Mouse (Mus musculus): ENCODE measurements around the gene Lrfn3. TPM values are rescaled to one million over a fixed set of nuclear protein-coding genes. Genes with fewer than 3 reads are reported as not detected.

The Lrfn3 gene
- polyA plus RNA-seq, 1 experiment from 2014 or later, result 15.8 TPM

DNA sequence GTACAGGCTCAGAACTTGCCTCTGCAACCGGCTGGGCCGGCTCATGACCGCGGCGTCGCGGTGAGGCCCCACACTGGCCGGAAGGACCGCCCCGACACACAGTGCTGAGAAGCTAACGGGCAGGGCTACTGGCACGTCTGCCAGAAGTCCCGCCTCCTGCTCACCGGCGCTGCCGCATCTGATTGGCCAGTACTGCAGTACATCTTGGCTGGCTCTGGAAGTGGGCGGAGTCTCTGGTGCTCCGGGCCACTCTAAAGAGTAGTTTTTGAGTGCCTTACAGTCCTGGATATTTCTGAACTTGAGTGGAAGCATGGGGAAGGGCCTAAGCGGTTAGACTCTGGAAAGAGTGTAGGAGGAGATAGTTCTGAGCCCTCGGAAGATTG, 40.3 kb downstream of the Lrfn3 start:
- under 1% methylated on average over 20 of the region's 20 CpGs for WGBS
- H3K4me1 ChIP-seq (ENCODE audit: control insufficient read depth, insufficient read depth, low read depth, low read length), result peaks cover 10% of the 10 kb centered on the region
- ATAC-seq, result peak; percentile 99
- H3K9ac ChIP-seq (ENCODE audit: low read depth, low read length), result peak overlapping the region; percentile 90
- H3K4me3 ChIP-seq (ENCODE audit: low read length), result peak overlapping the region; percentile 81
- H3K9me3 ChIP-seq (ENCODE audit: control insufficient read depth, low read length), result no peaks in the 10 kb centered on the region
- H3K36me3 ChIP-seq (ENCODE audit: control insufficient read depth, insufficient read depth, low read length), result no peaks in the 10 kb centered on the region
- peak overlapping the region; percentile 80 for H3K4me2 ChIP-seq (ENCODE audit: low read length)
- H3K27me3 ChIP-seq (replicated peaks; ENCODE audit: control insufficient read depth, insufficient read depth, low read length), result no peaks in the 10 kb centered on the region
- peak overlapping the region; percentile 78 for H3K27ac ChIP-seq (ENCODE audit: low read depth, low read length)

DNA sequence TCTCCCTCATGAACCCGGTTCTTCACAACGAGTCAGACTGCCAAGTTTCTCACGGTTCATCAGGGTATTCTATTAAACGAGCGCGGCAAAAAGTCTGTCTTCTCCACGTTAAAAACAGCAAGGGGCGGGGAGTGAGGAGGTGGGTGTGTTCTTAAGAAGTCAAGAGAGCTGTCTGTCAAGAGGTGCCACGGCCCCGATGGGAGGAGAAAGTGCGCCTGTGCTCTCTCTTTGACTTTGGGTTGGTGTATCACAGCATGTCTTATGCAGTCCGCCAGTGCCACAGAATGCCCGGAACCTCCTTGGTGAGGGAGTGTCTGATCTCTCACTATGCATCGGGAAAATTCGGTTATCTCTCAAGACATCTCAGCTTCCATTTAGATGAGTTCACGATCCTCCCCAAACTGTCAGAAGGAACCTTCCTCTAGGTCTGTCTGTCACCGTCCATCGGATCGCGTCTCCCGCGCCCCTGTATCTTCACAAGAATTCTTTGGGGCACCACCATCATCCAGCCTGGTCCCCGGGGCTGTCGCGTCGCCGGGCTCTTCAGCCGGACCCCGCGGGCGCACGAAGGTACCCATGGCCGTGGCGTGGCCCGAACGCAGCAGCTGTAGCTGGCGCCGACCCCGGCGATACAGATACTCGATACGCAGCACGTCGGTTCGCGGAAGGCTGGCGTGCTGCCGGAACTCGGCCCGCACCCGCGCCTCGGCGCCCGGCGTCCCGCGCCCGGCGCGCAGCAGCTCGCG, 40.9 kb downstream of the Lrfn3 start, which contains the start of gene E130208F15Rik:
Gene E130208F15Rik, plus strand, starts transcription at position 202 of the 746 bp plus-strand sequence.
- H3K27ac ChIP-seq (ENCODE audit: low read depth, low read length), result peak within 1 kb of the TSS; percentile 78
- ATAC-seq, result peak; percentile 74
- no peaks in the 10 kb centered on the region for H3K27me3 ChIP-seq (replicated peaks; ENCODE audit: control insufficient read depth, insufficient read depth, low read length)

GRCm38 (mm10) chr7:30320946-30321345, 41.6 kb downstream of the Lrfn3 start:
- WGBS, result 88% methylated on average over 2 of the region's 2 CpGs
- no peaks in the 10 kb centered on the region for H3K9me3 ChIP-seq (ENCODE audit: control insufficient read depth, low read length)
- H3K4me1 ChIP-seq (ENCODE audit: control insufficient read depth, insufficient read depth, low read depth, low read length), result peaks cover 10% of the 10 kb centered on the region
- H3K4me2 ChIP-seq (ENCODE audit: low read length), result peak overlapping the region; percentile 80
- H3K4me3 ChIP-seq (ENCODE audit: low read length), result no peak overlapping the region; the same call in 1 of the 2 replicates
- ATAC-seq, result no peak
- H3K36me3 ChIP-seq (ENCODE audit: control insufficient read depth, insufficient read depth, low read length), result no peaks in the 10 kb centered on the region
- H3K27ac ChIP-seq (ENCODE audit: low read depth, low read length), result no peak overlapping the region
- H3K9ac ChIP-seq (ENCODE audit: low read depth, low read length), result no peak overlapping the region
- H3K27me3 ChIP-seq (replicated peaks; ENCODE audit: control insufficient read depth, insufficient read depth, low read length), result no peaks in the 10 kb centered on the region

More for the DNA sequence above, 40.9 kb downstream of the Lrfn3 start, which contains the start of gene E130208F15Rik:
- H3K4me2 ChIP-seq (ENCODE audit: low read length), result peak within 1 kb of the TSS; percentile 80
- H3K36me3 ChIP-seq (ENCODE audit: control insufficient read depth, insufficient read depth, low read length), result no peaks in the 10 kb centered on the region
- peaks cover 10% of the 10 kb centered on the region for H3K4me1 ChIP-seq (ENCODE audit: control insufficient read depth, insufficient read depth, low read depth, low read length)
- no peaks in the 10 kb centered on the region for H3K9me3 ChIP-seq (ENCODE audit: control insufficient read depth, low read length)
- 0% methylated on average over 54 of the region's 63 CpGs for WGBS
- H3K4me3 ChIP-seq (ENCODE audit: low read length), result peak within 1 kb of the TSS; percentile 81
- H3K9ac ChIP-seq (ENCODE audit: low read depth, low read length), result peak within 1 kb of the TSS; percentile 90

- Histone ChIP-seq H3K9ac (ENCODE audit: low read depth, low read length) (no peak overlapping the region), H3K4me3 (ENCODE audit: low read length) (no peak overlapping the region), H3K27ac (ENCODE audit: low read depth, low read length) (no peak overlapping the region), H3K36me3 (ENCODE audit: control insufficient read depth, insufficient read depth, low read length) (no peaks in the 10 kb centered on the region), H3K27me3 (replicated peaks; ENCODE audit: control insufficient read depth, insufficient read depth, low read length) (no peaks in the 10 kb centered on the region), H3K9me3 (ENCODE audit: control insufficient read depth, low read length) (no peaks in the 10 kb centered on the region), H3K4me1 (ENCODE audit: control insufficient read depth, insufficient read depth, low read depth, low read length) (peaks cover 10% of the 10 kb centered on the region), H3K4me2 (ENCODE audit: low read length) (no peak overlapping the region)
- 85% methylated on average over 3 of the region's 3 CpGs for WGBS
- ATAC-seq, result no peak
Measured at GRCm38 (mm10) chr7:30318142-30318541, 44.4 kb downstream of the Lrfn3 start.

- ATAC-seq, result no peak
- Histone ChIP-seq H3K9ac (ENCODE audit: low read depth, low read length) (no peak overlapping the region), H3K27me3 (replicated peaks; ENCODE audit: control insufficient read depth, insufficient read depth, low read length) (no peaks in the 10 kb centered on the region), H3K36me3 (ENCODE audit: control insufficient read depth, insufficient read depth, low read length) (no peaks in the 10 kb centered on the region), H3K27ac (ENCODE audit: low read depth, low read length) (no peak overlapping the region), H3K4me3 (ENCODE audit: low read length) (no peak overlapping the region), H3K9me3 (ENCODE audit: control insufficient read depth, low read length) (no peaks in the 10 kb centered on the region), H3K4me2 (ENCODE audit: low read length) (no peak overlapping the region), H3K4me1 (ENCODE audit: control insufficient read depth, insufficient read depth, low read depth, low read length) (no peaks in the 10 kb centered on the region)
- 84% methylated on average over 13 of the region's 13 CpGs for WGBS
Measured at GRCm38 (mm10) chr7:30315559-30316529, 46.7 kb downstream of the Lrfn3 start.

DNA sequence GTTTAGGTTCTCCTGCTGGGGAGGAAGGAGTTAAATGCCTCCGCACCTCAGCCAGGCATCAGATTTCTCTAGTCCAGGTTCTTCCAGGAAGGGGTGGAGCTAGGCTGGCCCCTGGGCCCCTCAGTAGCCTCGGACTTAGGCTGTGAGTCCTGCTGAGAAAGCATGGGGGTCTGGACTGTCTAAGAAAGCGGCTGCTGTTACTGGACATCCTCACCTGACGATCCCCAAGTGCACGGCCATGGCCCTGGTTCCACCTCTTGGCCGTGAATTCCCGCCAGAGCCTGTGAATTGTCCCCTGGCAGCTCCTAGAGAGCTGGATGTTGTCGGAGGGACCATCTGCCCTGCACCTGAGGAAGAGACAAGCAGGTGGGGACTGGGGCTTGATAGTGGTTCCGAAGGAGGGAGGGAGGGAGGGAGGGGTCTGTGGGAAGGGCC, 47.8 kb downstream of the Lrfn3 start, which contains the start of gene Syne4:
Gene Syne4, plus strand, starts transcription at position 87 of the 435 bp plus-strand sequence.
- no peaks in the 10 kb centered on the region for H3K27me3 ChIP-seq (replicated peaks; ENCODE audit: control insufficient read depth, insufficient read depth, low read length)
- H3K27ac ChIP-seq (ENCODE audit: low read depth, low read length), result no peak within 1 kb of the TSS
- peaks cover 4% of the 10 kb centered on the region for H3K4me1 ChIP-seq (ENCODE audit: control insufficient read depth, insufficient read depth, low read depth, low read length)
- H3K36me3 ChIP-seq (ENCODE audit: control insufficient read depth, insufficient read depth, low read length), result no peaks in the 10 kb centered on the region
- no peak for ATAC-seq
- no peak within 1 kb of the TSS for H3K4me3 ChIP-seq (ENCODE audit: low read length)
- H3K4me2 ChIP-seq (ENCODE audit: low read length), result no peak within 1 kb of the TSS
- WGBS, result 5% methylated on average over 9 of the region's 9 CpGs
- H3K9me3 ChIP-seq (ENCODE audit: control insufficient read depth, low read length), result no peaks in the 10 kb centered on the region
- H3K9ac ChIP-seq (ENCODE audit: low read depth, low read length), result peak within 1 kb of the TSS; percentile 19; the same call in 1 of the 2 replicates

GRCm38 (mm10) chr7:30313666-30314320, 48.8 kb downstream of the Lrfn3 start:
- WGBS, result 53% methylated on average over 27 of the region's 27 CpGs
- Histone ChIP-seq H3K4me3 (ENCODE audit: low read length) (no peak overlapping the region), H3K36me3 (ENCODE audit: control insufficient read depth, insufficient read depth, low read length) (no peaks in the 10 kb centered on the region), H3K9me3 (ENCODE audit: control insufficient read depth, low read length) (no peaks in the 10 kb centered on the region), H3K4me1 (ENCODE audit: control insufficient read depth, insufficient read depth, low read depth, low read length) (peaks cover 13% of the 10 kb centered on the region), H3K9ac (ENCODE audit: low read depth, low read length) (no peak overlapping the region), H3K27ac (ENCODE audit: low read depth, low read length) (no peak overlapping the region), H3K27me3 (replicated peaks; ENCODE audit: control insufficient read depth, insufficient read depth, low read length) (no peaks in the 10 kb centered on the region), H3K4me2 (ENCODE audit: low read length) (no peak overlapping the region)
- ATAC-seq, result no peak

DNA sequence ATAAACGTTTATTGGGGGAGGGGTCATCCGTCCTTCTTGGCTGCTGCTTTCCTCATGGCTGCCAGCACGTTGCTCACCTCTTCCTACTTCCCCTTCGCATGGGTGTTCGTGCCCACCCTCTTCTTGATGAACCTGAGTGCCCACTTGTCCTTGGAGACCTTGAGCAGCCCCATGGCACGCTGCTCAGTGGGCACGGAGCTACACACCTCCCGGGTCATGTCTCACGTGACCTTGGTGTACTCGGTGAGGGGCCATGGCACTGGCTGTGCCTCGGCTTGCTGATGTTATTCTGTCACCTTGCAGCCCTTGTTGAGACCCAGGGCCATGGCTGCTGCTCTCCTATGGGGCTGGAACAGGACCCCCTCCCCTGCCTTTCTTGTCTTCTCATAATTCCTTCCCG, 52.4 kb downstream of the Lrfn3 start:
- H3K4me1 ChIP-seq (ENCODE audit: control insufficient read depth, insufficient read depth, low read depth, low read length), result peaks cover 19% of the 10 kb centered on the region
- H3K4me2 ChIP-seq (ENCODE audit: low read length), result no peak overlapping the region
- no peak overlapping the region for H3K4me3 ChIP-seq (ENCODE audit: low read length)
- no peaks in the 10 kb centered on the region for H3K9me3 ChIP-seq (ENCODE audit: control insufficient read depth, low read length)
- H3K36me3 ChIP-seq (ENCODE audit: control insufficient read depth, insufficient read depth, low read length), result peaks cover 10% of the 10 kb centered on the region
- WGBS, result 92% methylated on average over 12 of the region's 12 CpGs
- no peak for ATAC-seq
- no peak overlapping the region for H3K27ac ChIP-seq (ENCODE audit: low read depth, low read length)
- no peaks in the 10 kb centered on the region for H3K27me3 ChIP-seq (replicated peaks; ENCODE audit: control insufficient read depth, insufficient read depth, low read length)
- no peak overlapping the region for H3K9ac ChIP-seq (ENCODE audit: low read depth, low read length)
